Mouse (Mus musculus): ENCODE measurements at regions not wholly inside any gene's neighbourhood (a gene's known extent, or its start where the extent isn't known, plus 50 kb on each side); places are given as distances from the start of the nearest gene placed in this dataset.

GRCm38 (mm10) chr3:78901838-78902484, 384.4 kb downstream of the Rapgef2 start:
- no peak for DNase-seq (ENCODE audit: low read depth)

GRCm38 (mm10) chr3:78901016-78901837, 385.1 kb downstream of the Rapgef2 start:
- no peak for DNase-seq (ENCODE audit: low read depth)

- DNase-seq (ENCODE audit: low read depth) = no peak
Measured at GRCm38 (mm10) chr3:78899446-78900230, 386.7 kb downstream of the Rapgef2 start.

GRCm38 (mm10) chr3:78889326-78889725, 397.0 kb downstream of the Rapgef2 start:
- DNase-seq (ENCODE audit: low read depth) = no peak

GRCm38 (mm10) chr3:78884715-78885114, 401.6 kb downstream of the Rapgef2 start:
- DNase-seq (ENCODE audit: low read depth) = no peak

GRCm38 (mm10) chr3:78884029-78884428, 402.3 kb downstream of the Rapgef2 start:
- DNase-seq (ENCODE audit: low read depth) = no peak

- no peak for DNase-seq (ENCODE audit: low read depth)
Measured at GRCm38 (mm10) chr3:78880072-78880471, 406.2 kb downstream of the Rapgef2 start.

- DNase-seq (ENCODE audit: low read depth) = no peak
Measured at GRCm38 (mm10) chr3:78877323-78877722, 409.0 kb downstream of the Rapgef2 start.

- DNase-seq (ENCODE audit: low read depth) = no peak
Measured at GRCm38 (mm10) chr3:78866896-78867295, 419.4 kb downstream of the Rapgef2 start.

GRCm38 (mm10) chr3:78866083-78866726, 420.1 kb downstream of the Rapgef2 start:
- DNase-seq (ENCODE audit: low read depth) = no peak

GRCm38 (mm10) chr3:78863005-78863404, 423.3 kb downstream of the Rapgef2 start:
- DNase-seq (ENCODE audit: low read depth) = no peak

GRCm38 (mm10) chr3:78846617-78847318, 439.5 kb downstream of the Rapgef2 start:
- DNase-seq (ENCODE audit: low read depth) = no peak

- no peak for DNase-seq (ENCODE audit: low read depth)
Measured at GRCm38 (mm10) chr3:78841173-78841572, 445.1 kb downstream of the Rapgef2 start.

- DNase-seq (ENCODE audit: low read depth) = no peak
Measured at GRCm38 (mm10) chr3:78836824-78837223, 449.5 kb downstream of the Rapgef2 start.

GRCm38 (mm10) chr3:78825505-78825904, 460.8 kb downstream of the Rapgef2 start:
- peak; percentile 0 for DNase-seq (ENCODE audit: low read depth)

GRCm38 (mm10) chr3:78812425-78812824, 473.9 kb downstream of the Rapgef2 start:
- DNase-seq (ENCODE audit: low read depth) = no peak

- DNase-seq (ENCODE audit: low read depth) = no peak
Measured at GRCm38 (mm10) chr3:78810431-78811152, 475.7 kb downstream of the Rapgef2 start.

GRCm38 (mm10) chr3:78803176-78803575, 483.1 kb downstream of the Rapgef2 start:
- no peak for DNase-seq (ENCODE audit: low read depth)

- DNase-seq (ENCODE audit: low read depth) = no peak
Measured at GRCm38 (mm10) chr3:78795951-78796455, 490.3 kb downstream of the Rapgef2 start.

- DNase-seq (ENCODE audit: low read depth) = no peak
Measured at GRCm38 (mm10) chr3:78792440-78793057, 493.8 kb downstream of the Rapgef2 start.

Measured in c-Kit-positive CD71-negative TER-119-negative erythroid progenitor cells, embryonic 14.5 days (primary cell).